Mouse (Mus musculus): Measurements from ENCODE around the gene Lamtor5. TPM values are rescaled to one million over a fixed set of nuclear protein-coding genes. Genes with fewer than 3 reads are reported as not detected.
A peak's percentile ranks its signal among the peaks of the same experiment; 100 is the strongest.

Gene Lamtor5
- polyA plus RNA-seq, 1 experiment from 2014 or later, result 218 TPM

DNA sequence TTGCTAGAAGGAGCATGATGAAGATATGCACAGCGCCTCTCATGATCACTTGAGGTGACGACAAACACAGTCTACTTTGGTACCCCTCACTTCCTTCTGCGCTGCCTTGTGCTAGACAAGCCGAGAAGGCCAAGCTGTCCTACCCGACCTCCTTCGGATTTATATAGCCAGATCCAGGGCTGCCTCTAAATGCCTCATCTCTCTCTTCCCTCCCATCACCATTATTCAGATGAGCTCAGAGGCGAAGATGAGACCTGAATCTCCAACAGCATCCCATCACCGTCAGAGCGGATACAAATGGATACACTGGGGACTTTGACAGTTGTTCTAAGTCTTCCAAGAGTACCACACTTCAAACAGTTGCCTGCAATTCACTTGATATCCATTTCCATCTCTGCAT lies 39.1 kb upstream of the Lamtor5 start, which contains the start of gene Prok1:
TSS of gene Prok1 (minus strand) at position 101 of the 400 bp plus-strand sequence.
- Histone ChIP-seq H3K4me1 (replicated peaks; ENCODE audit: control insufficient read depth, insufficient read depth, low read length) (no peaks in the 10 kb centered on the region; the same call in 1 of the 2 replicates), H3K4me2 (replicated peaks) (no peak within 1 kb of the TSS), H3K27me3 (ENCODE audit: control insufficient read depth, insufficient read depth, low read length) (no peaks in the 10 kb centered on the region), H3K9ac (no peak within 1 kb of the TSS), H3K36me3 (replicated peaks; ENCODE audit: control insufficient read depth, insufficient read depth) (no peaks in the 10 kb centered on the region), H3K4me3 (replicated peaks; ENCODE audit: low read length) (no peak within 1 kb of the TSS), H3K27ac (no peak within 1 kb of the TSS), H3K9me3 (ENCODE audit: control insufficient read depth, low read length) (no peaks in the 10 kb centered on the region)
- ATAC-seq (ENCODE audit: low FRiP score) (no peak), DNase-seq (ENCODE audit: low spot score) (no peak)
- WGBS, result 91% methylated on average over 9 of the region's 9 CpGs

GRCm38 (mm10) chr3:107241389-107242094 lies 37.1 kb upstream of the Lamtor5 start:
- Histone ChIP-seq H3K4me2 (replicated peaks) (no peak overlapping the region; the same call in 1 of the 2 replicates), H3K4me1 (replicated peaks; ENCODE audit: control insufficient read depth, insufficient read depth, low read length) (no peaks in the 10 kb centered on the region; the same call in 1 of the 2 replicates), H3K27me3 (ENCODE audit: control insufficient read depth, insufficient read depth, low read length) (no peaks in the 10 kb centered on the region; the same call in 1 of the 2 replicates), H3K27ac (no peak overlapping the region), H3K4me3 (replicated peaks; ENCODE audit: low read length) (no peak overlapping the region), H3K9me3 (ENCODE audit: control insufficient read depth, low read length) (no peaks in the 10 kb centered on the region), H3K9ac (no peak overlapping the region), H3K36me3 (replicated peaks; ENCODE audit: control insufficient read depth, insufficient read depth) (no peaks in the 10 kb centered on the region)
- no peak for ATAC-seq (ENCODE audit: low FRiP score)
- 25% methylated on average over 14 of the region's 14 CpGs for WGBS
- no peak for DNase-seq (ENCODE audit: low spot score)

GRCm38 (mm10) chr3:107246876-107247275 lies 31.8 kb upstream of the Lamtor5 start:
- no peak overlapping the region for H3K27ac ChIP-seq
- ATAC-seq (ENCODE audit: low FRiP score), result no peak
- H3K4me2 ChIP-seq (replicated peaks), result no peak overlapping the region; the same call in 1 of the 2 replicates
- whole genome bisulfite sequencing, result 86% methylated on average over 6 of the region's 6 CpGs
- no peaks in the 10 kb centered on the region for H3K36me3 ChIP-seq (replicated peaks; ENCODE audit: control insufficient read depth, insufficient read depth)
- no peak for DNase-seq (ENCODE audit: low spot score)
- no peak overlapping the region for H3K4me3 ChIP-seq (replicated peaks; ENCODE audit: low read length)
- H3K9me3 ChIP-seq (ENCODE audit: control insufficient read depth, low read length), result no peaks in the 10 kb centered on the region
- H3K4me1 ChIP-seq (replicated peaks; ENCODE audit: control insufficient read depth, insufficient read depth, low read length), result no peaks in the 10 kb centered on the region
- no peak overlapping the region for H3K9ac ChIP-seq
- no peaks in the 10 kb centered on the region; the same call in 1 of the 2 replicates for H3K27me3 ChIP-seq (ENCODE audit: control insufficient read depth, insufficient read depth, low read length)

GRCm38 (mm10) chr3:107249042-107249441 lies 29.6 kb upstream of the Lamtor5 start:
- no peaks in the 10 kb centered on the region; the same call in 1 of the 2 replicates for H3K27me3 ChIP-seq (ENCODE audit: control insufficient read depth, insufficient read depth, low read length)
- no peak overlapping the region for H3K27ac ChIP-seq
- no peaks in the 10 kb centered on the region for H3K9me3 ChIP-seq (ENCODE audit: control insufficient read depth, low read length)
- no peaks in the 10 kb centered on the region for H3K36me3 ChIP-seq (replicated peaks; ENCODE audit: control insufficient read depth, insufficient read depth)
- no peak overlapping the region for H3K4me2 ChIP-seq (replicated peaks)
- no peak for DNase-seq (ENCODE audit: low spot score)
- no peak for ATAC-seq (ENCODE audit: low FRiP score)
- 65% methylated on average over 3 of the region's 3 CpGs for WGBS
- no peaks in the 10 kb centered on the region for H3K4me1 ChIP-seq (replicated peaks; ENCODE audit: control insufficient read depth, insufficient read depth, low read length)
- H3K4me3 ChIP-seq (replicated peaks; ENCODE audit: low read length), result no peak overlapping the region
- no peak overlapping the region for H3K9ac ChIP-seq

DNA sequence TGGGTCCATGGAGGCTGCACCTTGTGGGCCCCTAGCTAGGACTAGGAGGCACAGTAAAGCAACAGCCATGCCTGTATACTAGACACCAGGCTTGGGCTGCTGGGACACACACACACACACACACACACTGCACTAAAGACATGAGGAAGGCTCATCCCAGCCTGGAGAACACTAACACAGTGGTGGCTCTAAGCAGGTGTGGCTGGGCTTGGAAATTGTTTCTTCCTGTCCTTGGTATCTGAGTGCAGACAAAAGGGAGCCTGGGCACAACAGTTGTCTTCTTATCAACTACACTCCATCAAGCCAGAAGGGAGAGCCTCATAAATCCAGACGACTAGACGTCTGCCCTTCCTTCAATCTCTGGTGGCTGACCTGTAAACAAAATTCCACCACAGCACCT lies 28.3 kb upstream of the Lamtor5 start:
- no peaks in the 10 kb centered on the region for H3K27me3 ChIP-seq (ENCODE audit: control insufficient read depth, insufficient read depth, low read length)
- no peak overlapping the region for H3K27ac ChIP-seq
- DNase-seq (ENCODE audit: low spot score) (no peak), ATAC-seq (ENCODE audit: low FRiP score) (no peak)
- no peak overlapping the region for H3K9ac ChIP-seq
- no peaks in the 10 kb centered on the region for H3K9me3 ChIP-seq (ENCODE audit: control insufficient read depth, low read length)
- H3K4me2 ChIP-seq (replicated peaks), result no peak overlapping the region
- H3K36me3 ChIP-seq (replicated peaks; ENCODE audit: control insufficient read depth, insufficient read depth), result no peaks in the 10 kb centered on the region
- WGBS, result 77% methylated on average over 2 of the region's 2 CpGs
- no peaks in the 10 kb centered on the region for H3K4me1 ChIP-seq (replicated peaks; ENCODE audit: control insufficient read depth, insufficient read depth, low read length)
- H3K4me3 ChIP-seq (replicated peaks; ENCODE audit: low read length), result no peak overlapping the region

- Histone ChIP-seq H3K4me1 (replicated peaks; ENCODE audit: control insufficient read depth, insufficient read depth, low read length) (no peaks in the 10 kb centered on the region), H3K36me3 (replicated peaks; ENCODE audit: control insufficient read depth, insufficient read depth) (no peaks in the 10 kb centered on the region), H3K9ac (no peak overlapping the region), H3K4me2 (replicated peaks) (no peak overlapping the region), H3K27ac (no peak overlapping the region), H3K27me3 (ENCODE audit: control insufficient read depth, insufficient read depth, low read length) (no peaks in the 10 kb centered on the region), H3K4me3 (replicated peaks; ENCODE audit: low read length) (no peak overlapping the region), H3K9me3 (ENCODE audit: control insufficient read depth, low read length) (no peaks in the 10 kb centered on the region)
- 69% methylated on average over 4 of the region's 4 CpGs for WGBS
- DNase-seq (ENCODE audit: low spot score) (no peak), ATAC-seq (ENCODE audit: low FRiP score) (no peak)
Measured at GRCm38 (mm10) chr3:107252035-107252434, 26.6 kb upstream of the Lamtor5 start.

- no peak overlapping the region for H3K27ac ChIP-seq
- DNase-seq (ENCODE audit: low spot score), result no peak
- no peaks in the 10 kb centered on the region for H3K36me3 ChIP-seq (replicated peaks; ENCODE audit: control insufficient read depth, insufficient read depth)
- no peaks in the 10 kb centered on the region for H3K27me3 ChIP-seq (ENCODE audit: control insufficient read depth, insufficient read depth, low read length)
- no peak for ATAC-seq (ENCODE audit: low FRiP score)
- no peak overlapping the region for H3K9ac ChIP-seq
- H3K9me3 ChIP-seq (ENCODE audit: control insufficient read depth, low read length), result no peaks in the 10 kb centered on the region
- H3K4me1 ChIP-seq (replicated peaks; ENCODE audit: control insufficient read depth, insufficient read depth, low read length), result no peaks in the 10 kb centered on the region
- H3K4me3 ChIP-seq (replicated peaks; ENCODE audit: low read length), result no peak overlapping the region
- WGBS, result 85% methylated on average over 5 of the region's 5 CpGs
- no peak overlapping the region for H3K4me2 ChIP-seq (replicated peaks)
Measured at GRCm38 (mm10) chr3:107253925-107254324, 24.7 kb upstream of the Lamtor5 start.

DNA sequence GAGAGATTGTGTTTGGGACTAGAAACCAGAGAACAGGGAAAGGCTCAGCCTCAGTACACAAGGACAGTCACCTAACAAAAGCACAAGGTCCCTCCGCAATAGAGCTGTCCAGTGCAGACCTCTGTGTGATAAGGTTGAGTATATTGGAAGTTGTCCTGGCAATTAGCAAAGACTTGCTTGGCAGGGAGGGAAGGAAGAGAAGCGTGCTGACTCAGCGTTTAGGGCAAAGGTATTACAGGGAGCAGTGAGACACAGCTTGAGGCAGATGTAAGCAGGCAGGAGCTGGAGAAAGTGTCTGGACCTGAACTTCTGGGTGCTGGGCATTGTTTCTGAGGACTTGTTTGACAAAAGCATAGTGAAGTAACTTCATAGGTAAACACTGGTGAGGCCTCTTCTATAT lies 22.7 kb upstream of the Lamtor5 start:
- H3K4me2 ChIP-seq (replicated peaks), result no peak overlapping the region
- no peak overlapping the region for H3K4me3 ChIP-seq (replicated peaks; ENCODE audit: low read length)
- no peaks in the 10 kb centered on the region for H3K9me3 ChIP-seq (ENCODE audit: control insufficient read depth, low read length)
- ATAC-seq (ENCODE audit: low FRiP score) (no peak), DNase-seq (ENCODE audit: low spot score) (no peak)
- no peaks in the 10 kb centered on the region for H3K36me3 ChIP-seq (replicated peaks; ENCODE audit: control insufficient read depth, insufficient read depth)
- 87% methylated on average over 3 of the region's 3 CpGs for WGBS
- H3K4me1 ChIP-seq (replicated peaks; ENCODE audit: control insufficient read depth, insufficient read depth, low read length), result peaks cover 7% of the 10 kb centered on the region; the same call in 1 of the 2 replicates
- no peak overlapping the region for H3K27ac ChIP-seq
- no peaks in the 10 kb centered on the region for H3K27me3 ChIP-seq (ENCODE audit: control insufficient read depth, insufficient read depth, low read length)
- no peak overlapping the region for H3K9ac ChIP-seq

- H3K4me1 ChIP-seq (replicated peaks; ENCODE audit: control insufficient read depth, insufficient read depth, low read length), result peaks cover 12% of the 10 kb centered on the region
- no peak overlapping the region for H3K4me2 ChIP-seq (replicated peaks)
- H3K4me3 ChIP-seq (replicated peaks; ENCODE audit: low read length), result no peak overlapping the region
- ATAC-seq (ENCODE audit: low FRiP score), result 0 out of 2 replicates have a peak, but pooled peaks have one; percentile 21
- no peaks in the 10 kb centered on the region for H3K27me3 ChIP-seq (ENCODE audit: control insufficient read depth, insufficient read depth, low read length)
- H3K27ac ChIP-seq, result no peak overlapping the region
- H3K9ac ChIP-seq, result no peak overlapping the region
- WGBS, result 47% methylated on average over 7 of the region's 7 CpGs
- H3K36me3 ChIP-seq (replicated peaks; ENCODE audit: control insufficient read depth, insufficient read depth), result no peaks in the 10 kb centered on the region
- no peaks in the 10 kb centered on the region for H3K9me3 ChIP-seq (ENCODE audit: control insufficient read depth, low read length)
- no peak for DNase-seq (ENCODE audit: low spot score)
Measured at GRCm38 (mm10) chr3:107256724-107257123, 21.9 kb upstream of the Lamtor5 start.

Data from hindbrain, embryonic 14.5 days (tissue).